Mouse (Mus musculus) bone marrow macrophage, adult 2 months (primary cell): ENCODE data around the gene Pde4dip. TPM values are rescaled to one million over a fixed set of nuclear protein-coding genes. Genes with fewer than 3 reads are reported as not detected.

Experiments
- H3K27ac ChIP-seq: 2 replicates; pipeline ENCODE4 v1.5.1; 2012; ENCODE audit warnings: low read depth, low read length; ENCODE audit not compliant: insufficient read depth
- H3K4me1 ChIP-seq: 2 replicates; pipeline ENCODE4 v1.6.1; 2012; ENCODE audit warnings: low read length; ENCODE audit not compliant: control insufficient read depth, insufficient read depth
- H3K4me3 ChIP-seq: 2 replicates; pipeline ENCODE4 v1.5.1; 2012; ENCODE audit warnings: mild to moderate bottlenecking, low read length, moderate library complexity; ENCODE audit not compliant: insufficient read depth
- CTCF ChIP-seq: IDR thresholded peaks from 2 replicates; pipeline ENCODE4 v1.5.1; 2012; ENCODE audit warnings: low read depth, mild to moderate bottlenecking, low read length, moderate library complexity
- POLR2A ChIP-seq: IDR thresholded peaks from 2 replicates; pipeline ENCODE4 v1.6.1; 2012; ENCODE audit warnings: mild to moderate bottlenecking, low read depth, low read length, borderline replicate concordance
- polyA plus RNA-seq: library from polyadenylated mRNA; stranded (reverse); fragments of >200 nt; gene quantifications from 2 replicates; pipeline ENCODE4 v1.2.4, GENCODE M21; 2012; ENCODE audit not compliant: missing spikeins, insufficient read depth, insufficient read length

Gene Pde4dip
- polyA plus RNA-seq, 1 experiment, result 16.6 TPM

DNA sequence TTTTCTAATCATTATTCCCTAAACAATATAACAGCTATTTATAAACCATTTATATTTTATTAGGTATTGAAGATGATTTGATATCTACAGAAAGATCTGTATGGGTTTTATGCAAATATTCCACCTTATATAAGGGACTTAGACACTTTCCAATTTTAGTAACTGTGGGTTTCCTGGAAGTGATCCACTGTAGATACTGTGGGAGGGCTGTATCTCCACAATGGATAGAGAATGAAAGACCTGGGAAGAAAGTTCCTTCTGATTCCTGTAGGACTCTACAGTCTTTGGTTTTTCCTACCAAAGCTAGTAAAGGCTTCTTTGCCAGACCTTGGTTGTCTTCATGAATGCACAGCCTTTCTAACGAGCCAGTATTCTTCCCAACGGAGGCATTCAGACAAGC is 21.2 kb upstream of the Pde4dip start:
- no peak overlapping the region for H3K4me3 ChIP-seq
- no peak overlapping the region for H3K27ac ChIP-seq
- H3K4me1 ChIP-seq, result no peaks in the 10 kb centered on the region
- TF ChIP-seq CTCF, result no peak
- TF ChIP-seq POLR2A, result no peak

DNA sequence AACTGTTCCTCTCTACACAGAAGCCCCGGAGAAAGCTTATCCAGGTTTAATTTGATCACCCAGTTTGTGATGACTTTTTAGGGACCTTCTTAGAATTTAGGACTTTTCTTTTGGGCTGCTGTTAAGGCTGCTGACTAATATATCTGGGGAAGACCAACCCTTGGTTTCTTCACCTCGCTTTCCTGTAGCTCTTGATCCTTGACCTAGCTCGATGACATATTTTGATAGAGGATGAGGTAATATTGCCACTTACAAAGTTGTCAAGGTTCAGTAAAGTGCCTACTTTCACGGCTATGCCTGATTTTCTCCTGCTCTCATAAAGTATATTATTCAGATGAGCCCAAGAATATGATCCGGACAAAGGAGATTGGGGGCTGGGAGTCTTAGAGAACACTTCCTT is 13.1 kb upstream of the Pde4dip start:
- TF ChIP-seq POLR2A (no peak), CTCF (no peak)
- peak overlapping the region; percentile 98 for H3K4me3 ChIP-seq
- H3K27ac ChIP-seq, result no peak overlapping the region
- H3K4me1 ChIP-seq, result peaks cover 7% of the 10 kb centered on the region

DNA sequence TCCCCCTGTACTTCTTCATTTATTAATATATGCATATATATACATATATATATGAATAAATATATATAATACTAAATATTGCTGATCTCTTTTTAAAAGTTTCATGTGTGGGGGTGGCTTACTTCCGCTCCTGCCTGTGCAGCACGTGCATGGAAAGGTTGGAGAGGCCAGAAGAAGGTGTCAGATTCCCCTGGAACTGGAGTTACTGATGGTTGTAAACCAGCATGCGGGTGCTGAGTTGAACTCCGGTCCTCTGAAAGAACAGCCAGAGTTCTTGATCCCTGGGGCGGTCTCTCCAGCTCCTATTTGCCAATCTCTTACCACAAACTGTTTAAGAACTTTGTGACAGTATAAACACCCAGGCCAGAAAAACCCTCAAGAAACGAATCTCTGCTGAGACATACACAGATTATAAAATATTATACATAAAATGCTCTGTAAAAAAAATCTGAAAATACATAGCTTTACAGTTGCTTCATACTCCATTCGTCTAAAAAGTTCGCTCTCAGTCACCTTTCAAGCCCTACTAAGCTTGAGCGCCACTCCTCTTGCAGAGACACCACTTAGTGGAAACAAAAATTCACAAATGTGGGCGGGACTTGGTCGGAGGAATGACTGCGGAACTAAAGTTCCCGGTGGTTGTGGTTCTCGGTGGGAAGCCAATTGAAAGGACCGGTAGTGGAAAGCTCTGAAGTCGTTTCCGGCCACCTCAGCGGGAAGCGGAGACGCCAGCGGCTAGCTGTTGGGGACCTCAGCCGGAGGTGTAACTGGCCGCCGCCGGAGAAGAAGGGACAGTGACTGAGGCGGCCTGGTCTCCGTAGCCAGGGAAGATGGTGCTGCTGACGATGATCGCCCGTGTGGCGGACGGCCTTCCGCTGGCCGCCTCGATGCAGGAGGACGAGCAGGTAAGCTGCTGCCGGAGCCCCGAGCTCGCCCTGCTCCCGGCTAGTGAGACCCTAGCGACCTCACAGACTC is 12.3 kb upstream of the Pde4dip start, which contains the start of gene Sec22b:
Sec22b (plus strand) TSS at position 675 of the 975 bp plus-strand sequence.
- TF ChIP-seq CTCF, result no peak
- TF ChIP-seq POLR2A, result no peak
- Histone ChIP-seq H3K4me3 (peak within 1 kb of the TSS; percentile 98), H3K4me1 (peaks cover 7% of the 10 kb centered on the region), H3K27ac (peak within 1 kb of the TSS; percentile 24; the same call in 1 of the 2 replicates)

DNA sequence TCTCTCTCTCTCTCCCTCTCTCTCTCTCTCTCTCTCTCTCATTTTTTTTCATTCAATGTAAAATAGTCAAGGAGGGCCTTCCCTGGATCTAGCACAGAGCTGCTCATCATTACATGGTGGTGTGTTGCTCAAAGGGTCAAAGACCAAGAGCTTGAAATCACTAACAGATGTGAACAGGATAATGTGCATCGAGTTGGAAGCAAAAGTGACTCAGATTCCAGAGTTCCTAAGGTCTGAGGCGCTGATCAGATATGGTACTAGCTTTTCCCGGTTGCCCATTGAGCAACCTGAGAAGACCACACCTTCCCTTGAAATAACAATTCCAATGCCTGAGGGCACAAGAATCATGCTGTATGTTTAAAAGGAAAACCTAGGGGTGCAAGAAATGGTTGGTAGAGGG is 9.9 kb upstream of the Pde4dip start:
- Histone ChIP-seq H3K4me3 (no peak overlapping the region), H3K27ac (no peak overlapping the region), H3K4me1 (peaks cover 7% of the 10 kb centered on the region)
- no peak for TF ChIP-seq CTCF
- no peak for TF ChIP-seq POLR2A

DNA sequence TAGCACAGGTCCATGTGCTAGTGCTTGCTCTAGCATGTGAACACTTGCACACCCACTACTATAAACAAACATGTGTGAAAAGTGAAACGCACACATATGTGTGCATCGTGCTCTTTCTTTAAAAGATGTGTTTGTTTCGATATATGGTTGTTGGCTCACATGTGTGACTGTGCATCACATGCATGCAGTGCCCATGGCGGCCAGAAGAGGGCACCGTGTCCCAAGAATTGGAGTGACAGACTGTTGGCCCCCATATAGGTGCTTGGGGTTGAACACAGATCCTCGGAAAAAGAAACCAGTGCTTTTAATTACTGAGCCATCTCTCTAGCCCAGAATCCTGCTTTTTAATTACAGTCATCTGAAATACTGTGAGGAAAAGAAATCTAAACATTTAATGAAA is 6.2 kb upstream of the Pde4dip start:
- no peak overlapping the region for H3K27ac ChIP-seq
- TF ChIP-seq POLR2A (no peak), CTCF (peak; percentile 40; the same call in 1 of the 2 replicates)
- H3K4me3 ChIP-seq, result no peak overlapping the region
- H3K4me1 ChIP-seq, result no peaks in the 10 kb centered on the region

DNA sequence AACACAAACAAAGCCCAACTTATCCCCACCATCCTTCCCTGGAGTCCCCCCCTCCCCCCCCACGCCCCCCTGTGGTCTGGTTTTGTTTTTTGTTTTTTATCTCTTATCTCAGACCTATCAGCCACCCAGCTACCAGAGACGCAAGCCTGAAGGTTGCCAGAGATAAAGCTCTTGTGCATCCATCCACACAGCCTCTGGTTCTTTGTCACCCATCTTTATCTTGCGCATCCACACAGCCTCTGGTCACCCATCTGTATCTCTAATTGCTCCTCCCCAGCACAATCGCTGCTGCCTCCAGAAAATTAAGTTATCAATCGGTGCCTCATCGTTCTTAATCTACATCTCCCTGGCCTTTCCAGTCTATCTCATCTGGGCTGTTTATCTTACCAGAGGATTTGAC is 1.7 kb upstream of the Pde4dip start:
- H3K27ac ChIP-seq, result no peak overlapping the region
- H3K4me3 ChIP-seq, result no peak overlapping the region
- no peaks in the 10 kb centered on the region for H3K4me1 ChIP-seq
- TF ChIP-seq CTCF, result no peak

DNA sequence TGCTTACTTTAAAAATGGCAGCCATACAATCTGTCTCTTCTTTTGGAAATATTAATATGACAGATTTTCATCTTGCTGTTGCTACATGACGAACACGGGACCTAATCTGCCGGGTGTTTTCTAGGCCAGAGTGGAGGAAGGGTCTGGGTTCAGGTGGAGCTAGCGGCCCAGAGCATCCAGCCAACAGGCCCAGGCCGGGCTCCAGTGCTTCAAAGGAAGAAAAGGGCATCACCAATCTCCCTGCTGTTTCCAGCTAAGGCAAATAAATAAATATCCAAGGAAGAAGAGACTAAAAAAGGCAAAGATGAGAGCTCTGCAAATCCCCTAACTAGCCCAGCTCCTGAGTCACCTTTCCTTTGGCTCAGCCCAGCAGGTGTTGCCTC is 731 bp downstream of the Pde4dip start:
- Histone ChIP-seq H3K27ac (no peak overlapping the region), H3K4me3 (no peak overlapping the region), H3K4me1 (no peaks in the 10 kb centered on the region)
- TF ChIP-seq POLR2A, result no peak
- no peak for TF ChIP-seq CTCF

DNA sequence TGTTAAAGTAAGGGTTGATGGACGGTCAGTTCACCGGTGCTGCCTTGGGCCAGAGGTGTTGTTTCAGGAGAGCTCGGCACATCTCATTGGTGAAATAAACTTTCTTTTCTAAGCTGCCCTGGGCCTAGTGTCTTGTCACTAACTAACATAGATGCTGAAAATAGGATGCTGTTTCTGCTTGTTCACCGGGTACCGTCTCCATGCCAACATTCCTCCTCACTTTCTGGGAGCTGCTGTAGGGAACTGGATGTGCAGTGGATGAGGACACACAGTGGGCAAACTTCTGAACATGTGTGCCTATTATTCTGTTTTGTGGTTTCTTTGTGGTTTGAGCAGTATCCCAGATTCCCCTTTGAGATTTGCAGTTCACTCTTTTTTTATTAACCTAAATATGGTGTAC is 6.9 kb downstream of the Pde4dip start:
- no peak overlapping the region for H3K27ac ChIP-seq
- no peak for TF ChIP-seq CTCF
- TF ChIP-seq POLR2A, result no peak
- H3K4me3 ChIP-seq, result no peak overlapping the region
- H3K4me1 ChIP-seq, result 0 out of 2 replicates have a peak, but pooled peaks cover under 1% of the 10 kb centered on the region

DNA sequence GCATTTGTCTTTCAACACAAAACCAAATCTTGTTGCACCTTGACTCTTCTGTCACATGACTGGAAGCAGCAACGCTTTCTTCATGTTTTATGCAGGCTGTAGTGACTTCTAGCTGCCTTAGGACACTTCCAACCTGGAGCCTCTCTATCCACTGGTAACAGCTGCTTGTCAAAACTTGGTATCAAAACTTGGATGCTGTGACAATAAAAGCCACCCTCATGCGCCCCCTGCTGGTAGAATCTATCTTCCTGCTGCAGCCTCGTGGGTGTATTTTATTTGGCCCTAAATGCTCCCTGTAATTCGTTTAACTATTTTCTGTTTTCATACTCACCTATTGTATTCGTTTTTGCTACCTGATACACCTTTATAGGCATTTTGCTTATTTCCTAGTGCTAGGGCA is 9.3 kb downstream of the Pde4dip start:
- Histone ChIP-seq H3K4me3 (no peak overlapping the region), H3K4me1 (peaks cover 5% of the 10 kb centered on the region; the same call in 1 of the 2 replicates), H3K27ac (no peak overlapping the region)
- no peak for TF ChIP-seq POLR2A
- peak; percentile 66; the same call in 1 of the 2 replicates for TF ChIP-seq CTCF

DNA sequence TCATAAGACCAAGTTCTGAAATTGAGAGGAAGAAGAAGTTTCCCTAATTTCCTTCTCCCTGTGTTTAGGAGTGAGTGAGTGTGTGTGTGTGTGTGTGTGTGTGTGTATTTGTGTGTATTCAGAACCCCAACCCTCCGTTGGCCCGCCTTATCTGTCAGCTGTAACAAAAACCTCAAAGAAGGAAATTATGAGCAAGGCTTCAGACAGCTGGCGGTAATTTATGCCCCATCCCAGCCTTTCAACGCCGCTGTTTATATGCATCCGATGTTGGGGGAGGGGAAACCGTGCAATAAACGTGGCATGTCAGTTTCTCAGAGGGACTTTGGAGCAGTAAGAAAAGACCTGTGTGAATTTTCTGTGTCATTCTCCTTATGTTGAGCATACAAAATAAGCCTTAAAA is 12.2 kb downstream of the Pde4dip start:
- TF ChIP-seq CTCF, result no peak
- TF ChIP-seq POLR2A, result no peak
- Histone ChIP-seq H3K4me3 (no peak overlapping the region), H3K27ac (no peak overlapping the region), H3K4me1 (peaks cover 5% of the 10 kb centered on the region; the same call in 1 of the 2 replicates)
